Mouse (Mus musculus) G1E-ER4 (cell line): ENCODE results near the gene Defa22. TPM values are rescaled to one million over a fixed set of nuclear protein-coding genes. Genes with fewer than 3 reads are reported as not detected.
"Not testable (repeated sequence)": the region's sequence is repeated elsewhere in the genome, so short reads cannot be mapped to it uniquely, and the experiment has no call there.

Source experiments
- GATA1 ChIP-seq: IDR thresholded peaks from one replicate; pipeline ENCODE4 v1.8.0; 2012; ENCODE audit warnings: low read length, inconsistent platforms
- polyA plus RNA-seq: library from polyadenylated mRNA; stranded (reverse); fragments of >175 nt; gene quantifications from 2 replicates; pipeline ENCODE4 v1.2.3, GENCODE M21; 2012

Defa22 gene
- not detected in 2 replicates for polyA plus RNA-seq

GRCm38 (mm10) chr8:21161977-21162376 is at the start of gene Defa22:
Defa22 (plus strand) TSS chr8:21162277.
- not testable (repeated sequence) for TF ChIP-seq GATA1

- TF ChIP-seq GATA1 = not testable (repeated sequence)
These were observed 27.7 kb upstream of the Defa22 start, which contains the start of gene Defa30 for GRCm38 (mm10) chr8:21134342-21134741. Defa30 (plus strand) TSS chr8:21134642.

- not testable (repeated sequence) for TF ChIP-seq GATA1
These were observed 29.2 kb downstream of the Defa22 start, which contains the start of gene Defa31 for GRCm38 (mm10) chr8:21191314-21191713. Defa31 (plus strand) TSS chr8:21191614.

- not testable (repeated sequence) for TF ChIP-seq GATA1
These were observed 39.2 kb downstream of the Defa22 start, which contains the start of gene Gm15293 for GRCm38 (mm10) chr8:21201261-21201660. Gm15293 (plus strand) TSS chr8:21201561.

Other genes with a start within 250 kb of the Defa22 start
- gene Gm6040, start 240.2 kb upstream of the Defa22 start, polyA plus RNA-seq = not detected in 2 replicates
- not detected in 2 replicates for gene AY761185, start 217.6 kb upstream of the Defa22 start, polyA plus RNA-seq
- not detected in 2 replicates for gene Defa21, start 136.7 kb upstream of the Defa22 start, polyA plus RNA-seq
- gene Defa23, start 107.2 kb upstream of the Defa22 start, polyA plus RNA-seq = not detected in 2 replicates
- gene Defa35, start 97.2 kb upstream of the Defa22 start, polyA plus RNA-seq = not detected in 2 replicates
- gene Defa25, start 77.8 kb upstream of the Defa22 start, polyA plus RNA-seq = not detected in 2 replicates
- not detected in 2 replicates for gene Gm14851, start 66.2 kb upstream of the Defa22 start, polyA plus RNA-seq
- not detected in 2 replicates for gene Defa30, start 27.6 kb upstream of the Defa22 start, polyA plus RNA-seq
- gene Defa31, start 29.3 kb downstream of the Defa22 start, polyA plus RNA-seq = not detected in 2 replicates
- gene Gm15293, start 39.3 kb downstream of the Defa22 start, polyA plus RNA-seq = not detected in 2 replicates
- gene Gm15292, start 87.5 kb downstream of the Defa22 start, polyA plus RNA-seq = not detected in 2 replicates
- gene Defa27, start 153.3 kb downstream of the Defa22 start, polyA plus RNA-seq = not detected in 2 replicates
- not detected in 2 replicates for gene Defa29, start 164.7 kb downstream of the Defa22 start, polyA plus RNA-seq
- not detected in 2 replicates for gene Defa2, start 216.2 kb downstream of the Defa22 start, polyA plus RNA-seq
- gene Defa33, start 229.5 kb downstream of the Defa22 start, polyA plus RNA-seq = not detected in 2 replicates